Mouse (Mus musculus): ENCODE measurements around the gene App. TPM values are rescaled to one million over a fixed set of nuclear protein-coding genes. Genes with fewer than 3 reads are reported as not detected.

The App gene
- total and polyA plus RNA-seq, 2 experiments from 2014 or later: 433 to 493 TPM

- ATAC-seq (no peak), DNase-seq (no peak)
- H3K4me1 ChIP-seq (ENCODE audit: insufficient read depth): no peaks in the 10 kb centered on the region
- H3K4me3 ChIP-seq (ENCODE audit: low read depth, low read length): no peak overlapping the region
- WGBS: 41% methylated on average over 3 of the region's 3 CpGs
- H3K27ac ChIP-seq (ENCODE audit: low read depth, low read length): no peak overlapping the region
- no peaks in the 10 kb centered on the region for H3K36me3 ChIP-seq (ENCODE audit: insufficient read depth)
- H3K9ac ChIP-seq: no peak overlapping the region
- H3K27me3 ChIP-seq (ENCODE audit: insufficient read depth, low read length): no peaks in the 10 kb centered on the region
- TF ChIP-seq CTCF (IDR thresholded peaks at IDR 0.05; ENCODE audit: low read depth): no peak
- no peak overlapping the region for H3K4me2 ChIP-seq (ENCODE audit: low read depth)
- no peaks in the 10 kb centered on the region for H3K9me3 ChIP-seq (ENCODE audit: low read length)
These were observed 3.1 kb upstream of the App start for GRCm38 (mm10) chr16:85176666-85177065.

GRCm38 (mm10) chr16:85172571-85173372, 794 bp downstream of the App start:
- H3K4me1 ChIP-seq (ENCODE audit: insufficient read depth): peaks cover 15% of the 10 kb centered on the region; the same call in 1 of the 2 replicates
- WGBS: 1% methylated on average over 67 of the region's 68 CpGs
- H3K4me2 ChIP-seq (ENCODE audit: low read depth): peak overlapping the region; percentile 59
- peak overlapping the region; percentile 91 for H3K9ac ChIP-seq
- no peaks in the 10 kb centered on the region for H3K27me3 ChIP-seq (ENCODE audit: insufficient read depth, low read length)
- peak overlapping the region; percentile 97 for H3K4me3 ChIP-seq (ENCODE audit: low read depth, low read length)
- no peak; the same call in 1 of the 2 replicates for TF ChIP-seq CTCF (IDR thresholded peaks at IDR 0.05; ENCODE audit: low read depth)
- H3K27ac ChIP-seq (ENCODE audit: low read depth, low read length): peak overlapping the region; percentile 96
- H3K9me3 ChIP-seq (ENCODE audit: low read length): no peaks in the 10 kb centered on the region
- ATAC-seq (peak; percentile 62), DNase-seq (peak; percentile 75)
- H3K36me3 ChIP-seq (ENCODE audit: insufficient read depth): no peaks in the 10 kb centered on the region

- whole genome bisulfite sequencing: 1% methylated on average over 10 of the region's 10 CpGs
- no peaks in the 10 kb centered on the region; the same call in 1 of the 2 replicates for H3K36me3 ChIP-seq (ENCODE audit: insufficient read depth)
- DNase-seq (peak; percentile 81), ATAC-seq (peak; percentile 77)
- H3K4me3 ChIP-seq (ENCODE audit: low read depth, low read length): peak overlapping the region; percentile 97
- peaks cover 15% of the 10 kb centered on the region; the same call in 1 of the 2 replicates for H3K4me1 ChIP-seq (ENCODE audit: insufficient read depth)
- H3K4me2 ChIP-seq (ENCODE audit: low read depth): peak overlapping the region; percentile 59
- peak overlapping the region; percentile 96 for H3K27ac ChIP-seq (ENCODE audit: low read depth, low read length)
- H3K27me3 ChIP-seq (ENCODE audit: insufficient read depth, low read length): no peaks in the 10 kb centered on the region
- peak; percentile 65 for TF ChIP-seq CTCF (IDR thresholded peaks at IDR 0.05; ENCODE audit: low read depth)
- no peaks in the 10 kb centered on the region for H3K9me3 ChIP-seq (ENCODE audit: low read length)
- peak overlapping the region; percentile 91 for H3K9ac ChIP-seq
These were observed 1.5 kb downstream of the App start for GRCm38 (mm10) chr16:85171976-85172570.

GRCm38 (mm10) chr16:85170826-85171510, 2.6 kb downstream of the App start:
- Histone ChIP-seq H3K27me3 (ENCODE audit: insufficient read depth, low read length) (no peaks in the 10 kb centered on the region), H3K4me3 (ENCODE audit: low read depth, low read length) (peak overlapping the region; percentile 97), H3K9ac (peak overlapping the region; percentile 47), H3K4me2 (ENCODE audit: low read depth) (peak overlapping the region; percentile 59), H3K27ac (ENCODE audit: low read depth, low read length) (peak overlapping the region; percentile 23), H3K9me3 (ENCODE audit: low read length) (no peaks in the 10 kb centered on the region), H3K4me1 (ENCODE audit: insufficient read depth) (peaks cover 15% of the 10 kb centered on the region; the same call in 1 of the 2 replicates), H3K36me3 (ENCODE audit: insufficient read depth) (no peaks in the 10 kb centered on the region; the same call in 1 of the 2 replicates)
- DNase-seq (peak; percentile 35), ATAC-seq (no peak)
- TF ChIP-seq CTCF (IDR thresholded peaks at IDR 0.05; ENCODE audit: low read depth): no peak
- 29% methylated on average over 19 of the region's 19 CpGs for WGBS

- WGBS: 40% methylated on average over 5 of the region's 5 CpGs
- Histone ChIP-seq H3K9ac (no peak overlapping the region), H3K9me3 (ENCODE audit: low read length) (no peaks in the 10 kb centered on the region), H3K4me1 (ENCODE audit: insufficient read depth) (peaks cover 15% of the 10 kb centered on the region; the same call in 1 of the 2 replicates), H3K4me3 (ENCODE audit: low read depth, low read length) (no peak overlapping the region), H3K36me3 (ENCODE audit: insufficient read depth) (no peaks in the 10 kb centered on the region; the same call in 1 of the 2 replicates), H3K27ac (ENCODE audit: low read depth, low read length) (no peak overlapping the region), H3K27me3 (ENCODE audit: insufficient read depth, low read length) (no peaks in the 10 kb centered on the region), H3K4me2 (ENCODE audit: low read depth) (0 out of 2 replicates have a peak overlapping the region, but pooled peaks have one; percentile 59)
- DNase-seq (peak; percentile 21), ATAC-seq (no peak)
- TF ChIP-seq CTCF (IDR thresholded peaks at IDR 0.05; ENCODE audit: low read depth): no peak
These were observed 4.7 kb downstream of the App start for GRCm38 (mm10) chr16:85168821-85169220.

GRCm38 (mm10) chr16:85166205-85166604, 7.4 kb downstream of the App start:
- no peak overlapping the region for H3K4me2 ChIP-seq (ENCODE audit: low read depth)
- H3K27me3 ChIP-seq (ENCODE audit: insufficient read depth, low read length): no peaks in the 10 kb centered on the region
- no peak overlapping the region for H3K9ac ChIP-seq
- ATAC-seq (no peak), DNase-seq (no peak)
- no peak overlapping the region for H3K27ac ChIP-seq (ENCODE audit: low read depth, low read length)
- WGBS: 68% methylated on average over 4 of the region's 4 CpGs
- H3K4me3 ChIP-seq (ENCODE audit: low read depth, low read length): no peak overlapping the region
- TF ChIP-seq CTCF (IDR thresholded peaks at IDR 0.05; ENCODE audit: low read depth): no peak
- peaks cover 13% of the 10 kb centered on the region; the same call in 1 of the 2 replicates for H3K4me1 ChIP-seq (ENCODE audit: insufficient read depth)
- no peaks in the 10 kb centered on the region for H3K9me3 ChIP-seq (ENCODE audit: low read length)
- H3K36me3 ChIP-seq (ENCODE audit: insufficient read depth): peaks cover 3% of the 10 kb centered on the region; the same call in 1 of the 2 replicates

All from forebrain, postnatal 0 days (tissue).